Comparison of ENCODE assay signal across 18 mouse cellular contexts in genomic region chr17:5088822-5089221, GRCm38 (mm10).
A peak's percentile ranks its signal among the peaks of the same experiment; 100 is the strongest.
DNase-seq lines count a peak whose midpoint lies in the region; ATAC-seq lines count a peak whose summit lies in the region.
"Had no signal": no experiment of that assay in that cellular context is flagged by ENCODE, and none has a peak within 500 bp of the region (broad histone marks: within the 10 kb centered on the region; RNA-seq: fewer than 3 reads in every experiment).

No protein-coding gene starts in this region.

- peaks cover 82% of the 10 kb centered on the region for H3K4me1 ChIP-seq in liver, embryonic 15.5 days (replicated peaks)
- H3K4me1 ChIP-seq in liver, embryonic 12.5 days: peaks cover 84% of the 10 kb centered on the region

- 34% methylated on average over 5 of the region's 5 CpGs for WGBS in liver, embryonic 15.5 days (ENCODE audit: insufficient replicate concordance)
- WGBS in liver, embryonic 12.5 days (ENCODE audit: insufficient replicate concordance): 40% methylated on average over 5 of the region's 5 CpGs

- H3K36me3 ChIP-seq in liver, embryonic 15.5 days (replicated peaks): no peaks in the 10 kb centered on the region
- no peaks in the 10 kb centered on the region; the same call in 1 of the 2 replicates for H3K36me3 ChIP-seq in liver, embryonic 12.5 days
- H3K36me3 ChIP-seq: embryonic facial prominence, embryonic 15.5 days; hindbrain, embryonic 13.5 days; intestine, embryonic 15.5 days had no signal

- no peak overlapping the region for H3K4me3 ChIP-seq in liver, embryonic 15.5 days (replicated peaks)
- H3K4me3 ChIP-seq in liver, embryonic 12.5 days: no peak overlapping the region
- H3K4me3 ChIP-seq: embryonic facial prominence, embryonic 15.5 days; heart, embryonic 12.5 days; hindbrain, embryonic 13.5 days; intestine, embryonic 15.5 days; left cerebral cortex, adult 2 months; midbrain, embryonic 10.5 days had no signal

- no peak for ATAC-seq in liver, embryonic 15.5 days (ENCODE audit: insufficient read depth)
- no peak for ATAC-seq in liver, embryonic 12.5 days
- 0 out of 2 replicates have a peak, but pooled peaks have one; percentile 7 for ATAC-seq in common myeloid progenitor, adult 5-6 weeks (replicated peaks; ENCODE audit: low read depth, poor library complexity, severe bottlenecking)
- 0 out of 2 replicates have a peak, but pooled peaks have one; percentile 13 for ATAC-seq in neutrophil, adult 5-6 weeks (ENCODE audit: extremely low read depth, insufficient number of reproducible peaks, low FRiP score, poor library complexity, severe bottlenecking)

- H3K9ac ChIP-seq in liver, embryonic 15.5 days: no peak overlapping the region
- no peak overlapping the region for H3K9ac ChIP-seq in liver, embryonic 12.5 days
- H3K9ac ChIP-seq: embryonic facial prominence, embryonic 15.5 days; hindbrain, embryonic 13.5 days; intestine, embryonic 15.5 days had no signal

- peak overlapping the region; percentile 7; the same call in 1 of the 2 replicates for H3K27ac ChIP-seq in liver, embryonic 15.5 days (replicated peaks)
- H3K27ac ChIP-seq in liver, embryonic 12.5 days: no peak overlapping the region
- H3K27ac ChIP-seq: hindbrain, embryonic 13.5 days; left cerebral cortex, adult 2 months had no signal

- H3K4me2 ChIP-seq in liver, embryonic 15.5 days: no peak overlapping the region
- H3K4me2 ChIP-seq in liver, embryonic 12.5 days: no peak overlapping the region
- H3K4me2 ChIP-seq: embryonic facial prominence, embryonic 15.5 days; hindbrain, embryonic 13.5 days had no signal

- no peaks in the 10 kb centered on the region for H3K27me3 ChIP-seq in liver, embryonic 15.5 days
- H3K27me3 ChIP-seq in liver, embryonic 12.5 days (replicated peaks): no peaks in the 10 kb centered on the region
- H3K27me3 ChIP-seq: embryonic facial prominence, embryonic 15.5 days; hindbrain, embryonic 13.5 days; intestine, embryonic 15.5 days had no signal

- peak; percentile 46 for DNase-seq in A20 (ENCODE audit: low read depth, low spot score)
- DNase-seq in lung, adult 18-20 months: no peak
- DNase-seq in lung, postnatal 4 days: no peak
- no peak for DNase-seq in layer of hippocampus, adult 9-11 months
- DNase-seq: cerebellum, postnatal 10 days; left cerebral cortex, postnatal 4 days; retina, postnatal 1 day; right cerebral cortex, postnatal 4 days had no signal

- no peaks in the 10 kb centered on the region for H3K9me3 ChIP-seq in liver, embryonic 15.5 days (replicated peaks)
- no peaks in the 10 kb centered on the region for H3K9me3 ChIP-seq in liver, embryonic 12.5 days (replicated peaks)
- H3K9me3 ChIP-seq: embryonic facial prominence, embryonic 15.5 days; heart, embryonic 12.5 days; hindbrain, embryonic 13.5 days; intestine, embryonic 15.5 days; midbrain, embryonic 10.5 days had no signal

Comparison
In these comparisons a context has a peak if more than half of its experiments do, and no peak if none do; other contexts are left out.
1. ATAC-seq: peak in common myeloid progenitor, adult 5-6 weeks (single experiment) and neutrophil, adult 5-6 weeks (single experiment); none in liver, embryonic 15.5 days (single experiment) and liver, embryonic 12.5 days (single experiment).